Mouse (Mus musculus): ENCODE measurements around the gene Prss41.

DNA sequence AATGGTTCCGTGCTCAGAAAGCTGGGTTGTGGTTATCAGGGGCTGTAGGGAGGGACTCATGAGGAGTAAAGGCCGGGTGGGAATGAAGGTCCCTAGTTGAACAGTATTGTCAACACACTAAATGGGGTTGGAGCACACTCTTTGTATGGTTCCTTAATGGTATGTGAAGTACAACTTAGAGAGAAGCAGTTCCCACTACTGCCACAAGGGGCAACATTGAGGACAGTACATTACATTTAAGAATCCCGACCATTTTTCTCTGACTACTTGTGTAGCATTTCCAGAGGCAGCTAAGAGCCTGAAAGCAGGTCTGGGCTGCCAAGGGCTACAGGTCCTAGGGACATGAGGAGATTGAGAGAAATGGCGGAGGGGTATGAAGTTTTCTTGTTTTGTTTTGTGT lies 2.8 kb downstream of the Prss41 start:
- TF ChIP-seq POLR2A (IDR thresholded peaks at IDR 0.05; ENCODE audit: borderline replicate concordance, extremely low read depth, low read depth, low read length), result no peak
- peak; percentile 66 for TF ChIP-seq CTCF (IDR thresholded peaks at IDR 0.05; ENCODE audit: insufficient read depth, low read length)
